Mouse (Mus musculus): ENCODE data around the gene Tas2r135.

The Tas2r135 gene

DNA sequence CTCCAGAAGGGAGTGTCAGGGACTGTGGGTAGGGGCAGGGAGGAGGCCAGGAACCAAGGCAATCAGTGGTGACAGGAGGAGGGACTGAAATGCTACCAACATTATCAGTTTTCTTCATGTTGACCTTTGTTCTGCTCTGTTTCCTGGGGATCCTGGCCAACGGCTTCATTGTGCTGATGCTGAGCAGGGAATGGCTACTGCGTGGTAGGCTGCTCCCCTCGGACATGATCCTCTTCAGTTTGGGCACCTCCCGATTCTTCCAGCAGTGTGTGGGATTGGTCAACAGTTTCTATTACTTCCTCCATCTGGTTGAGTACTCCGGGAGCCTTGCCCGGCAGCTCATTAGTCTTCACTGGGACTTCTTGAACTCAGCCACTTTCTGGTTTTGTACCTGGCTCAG is 29.2 kb downstream of the Tas2r135 start, which contains the start of gene Tas2r126:
Gene Tas2r126, plus strand, starts transcription at position 90 of the 400 bp plus-strand sequence.
- no peak for DNase-seq (ENCODE audit: low spot score in 2 of 2)

DNA sequence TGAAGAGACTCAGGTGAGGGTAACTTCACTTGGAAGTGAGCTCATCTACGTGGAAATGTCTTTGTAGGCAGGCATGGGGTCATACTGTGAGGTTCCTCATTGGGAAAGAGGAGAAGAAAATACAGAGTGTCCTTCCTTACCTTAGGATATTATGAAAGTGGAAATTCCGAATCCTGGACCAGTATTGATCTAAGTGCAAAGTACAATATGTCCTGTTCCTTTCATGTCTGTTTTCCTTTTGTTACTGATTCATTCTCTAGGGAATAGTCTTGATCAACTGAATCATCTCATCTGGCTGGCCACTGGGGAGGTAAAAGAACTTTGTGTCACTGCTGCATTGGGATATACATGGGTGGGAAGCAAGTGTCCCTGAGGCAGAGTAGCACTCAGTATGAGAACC is 30.3 kb downstream of the Tas2r135 start:
- no peak for DNase-seq (ENCODE audit: low spot score in 2 of 2)

DNA sequence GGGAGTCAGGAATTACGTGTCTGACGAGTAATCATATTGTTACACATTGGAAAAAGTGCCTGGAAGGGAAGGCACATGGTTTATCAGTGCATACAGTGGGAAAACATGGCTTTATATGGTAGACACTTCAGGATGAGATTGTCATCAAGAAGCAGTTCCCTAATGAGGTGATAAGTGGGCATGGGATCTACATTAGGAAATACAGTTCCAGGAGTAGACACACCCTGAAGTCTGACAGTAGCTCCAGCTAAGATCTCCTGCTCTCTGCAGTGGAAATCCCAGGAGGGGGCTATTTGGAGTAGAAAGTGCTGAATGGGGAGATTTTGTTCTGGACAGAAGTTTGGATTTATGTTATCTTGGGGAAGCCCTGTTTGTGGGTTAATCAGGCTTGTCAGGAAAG is 36.2 kb downstream of the Tas2r135 start:
- no peak for DNase-seq (ENCODE audit: low spot score in 2 of 2)

DNA sequence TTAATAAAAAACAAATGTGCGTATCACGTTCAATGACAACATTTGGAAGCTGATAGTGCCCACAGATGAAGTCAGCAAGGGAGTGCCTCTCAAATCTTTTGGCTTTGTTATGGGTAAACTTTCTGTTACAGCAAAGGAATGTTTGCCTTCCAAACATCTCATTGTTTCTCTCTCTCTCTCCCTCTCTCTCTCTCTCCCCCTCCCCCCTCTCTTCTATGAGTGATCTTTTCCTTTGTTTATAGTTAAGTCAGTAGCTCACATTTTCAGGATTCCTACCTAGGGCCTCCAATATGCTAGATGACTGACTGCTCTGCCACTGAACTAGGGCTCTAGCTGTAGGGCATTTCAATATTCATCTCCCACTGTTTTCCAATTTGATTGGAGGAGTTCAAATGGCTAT is 39.3 kb downstream of the Tas2r135 start:
- no peak for DNase-seq (ENCODE audit: low spot score in 2 of 2)

DNA sequence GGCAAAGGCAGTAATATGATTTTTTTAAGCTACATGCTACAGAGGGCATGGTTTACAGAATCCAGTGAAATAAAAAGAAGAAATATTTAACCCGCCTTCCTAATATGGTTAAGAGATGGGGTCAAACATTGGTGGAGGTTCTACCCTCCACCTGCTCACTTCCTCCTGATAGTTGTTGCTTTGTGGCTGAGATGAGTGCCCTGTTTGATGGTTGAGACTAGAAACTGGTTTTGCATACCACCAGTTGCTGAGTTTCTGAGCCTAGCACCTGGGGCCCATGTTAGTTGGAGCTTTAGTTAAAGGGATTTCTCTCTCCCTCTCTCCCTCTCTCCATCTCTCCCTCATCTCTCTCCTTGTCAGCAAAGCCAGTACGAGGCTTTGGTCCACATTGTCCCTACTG is 42.1 kb downstream of the Tas2r135 start:
- DNase-seq (ENCODE audit: low spot score in 2 of 2), result no peak
